Mouse (Mus musculus) kidney, adult 11 months (tissue): ENCODE data around the gene Dap.

Experiments used
- DNase-seq: peaks from one replicate; pipeline ENCODE4 v3.0.0; 2022

The Dap gene

DNA sequence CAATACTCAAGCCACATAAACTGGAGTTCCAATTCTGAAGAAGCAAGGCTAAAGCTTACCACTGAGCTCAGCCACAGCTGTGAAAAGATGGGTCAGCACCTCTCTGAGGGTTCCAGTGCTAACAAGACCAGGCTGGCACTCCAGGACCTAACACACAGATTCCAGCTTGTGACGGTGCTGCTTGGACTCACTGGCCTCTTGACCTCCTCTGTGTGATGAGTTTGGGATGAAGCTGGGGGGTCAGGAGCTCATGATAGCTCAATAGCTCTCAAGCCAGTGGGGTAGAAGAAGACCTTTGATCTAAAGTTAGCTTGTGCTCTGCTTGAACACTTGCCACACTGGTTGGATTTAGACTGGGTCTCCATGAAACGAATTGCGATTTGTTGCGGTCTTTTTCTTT is 82.6 kb downstream of the Dap start:
- DNase-seq = peak; percentile 68

DNA sequence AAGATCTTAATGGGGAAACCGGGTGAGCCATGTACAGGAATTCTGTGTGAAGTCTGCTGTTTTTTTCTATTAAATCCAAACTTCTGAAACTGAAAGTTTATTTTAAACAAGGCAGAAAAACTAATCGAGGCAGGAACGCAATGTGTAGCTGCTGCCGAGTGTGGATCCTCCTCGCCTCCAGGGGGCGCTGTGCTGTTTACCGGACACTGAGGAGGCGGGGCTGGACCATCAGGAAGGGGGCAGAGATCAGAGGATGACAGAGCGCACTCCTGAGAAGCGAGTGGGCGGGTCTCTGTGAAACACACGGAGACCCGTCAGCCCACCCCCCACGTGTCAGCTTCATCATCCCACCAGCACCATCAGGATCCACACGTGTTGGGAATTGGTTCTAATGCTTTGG is 85.4 kb downstream of the Dap start:
- no peak for DNase-seq

DNA sequence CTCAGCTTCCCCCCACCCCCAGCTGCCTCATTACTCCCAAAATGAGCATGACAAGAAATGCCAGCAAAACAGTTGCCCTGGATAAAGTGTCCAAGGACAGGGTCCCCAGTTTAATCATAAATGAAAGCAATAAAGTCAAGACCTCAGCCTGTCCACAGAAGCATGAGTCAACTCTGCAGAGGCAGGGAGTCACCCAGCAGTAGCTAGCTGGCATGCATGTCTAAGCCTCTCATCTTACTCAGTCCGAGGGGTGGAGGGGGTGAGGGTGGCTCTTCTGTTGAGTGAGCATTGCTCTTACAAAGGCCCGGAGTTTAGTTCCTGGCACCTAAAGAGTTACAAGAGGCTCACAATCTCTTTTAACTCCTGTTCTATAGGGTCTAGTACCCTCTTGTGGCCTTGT is 87.9 kb downstream of the Dap start:
- no peak for DNase-seq

DNA sequence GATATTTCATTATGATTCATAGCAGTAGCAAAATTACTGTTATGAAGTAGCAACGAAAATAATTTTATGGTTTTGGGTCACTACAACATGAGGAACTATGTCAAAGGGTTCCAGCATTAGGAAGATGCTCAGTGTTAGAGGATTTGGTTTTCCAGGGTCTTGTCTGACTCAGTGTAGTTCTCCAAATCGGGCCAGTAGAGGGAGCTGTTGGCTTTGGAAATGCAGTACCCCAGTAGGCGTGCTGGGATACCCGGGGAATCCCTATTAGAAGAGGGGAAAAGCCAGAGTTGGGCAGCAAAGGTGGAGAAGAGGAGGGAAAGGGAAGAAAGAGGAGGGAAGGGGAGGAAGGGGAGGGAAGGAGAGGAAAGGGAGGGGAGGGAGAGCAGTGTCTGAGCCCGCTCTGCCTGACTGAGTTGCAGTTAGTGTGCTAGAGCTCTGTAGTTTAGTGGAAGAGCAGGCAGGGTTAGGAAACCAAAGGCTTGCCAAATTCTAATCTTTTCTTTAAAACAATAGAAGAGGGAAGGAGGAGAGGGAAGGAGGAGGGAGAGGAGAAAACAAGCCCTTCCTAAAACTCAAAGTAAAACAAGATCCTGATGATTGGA is 91.6 kb downstream of the Dap start:
- DNase-seq = peak; percentile 73

DNA sequence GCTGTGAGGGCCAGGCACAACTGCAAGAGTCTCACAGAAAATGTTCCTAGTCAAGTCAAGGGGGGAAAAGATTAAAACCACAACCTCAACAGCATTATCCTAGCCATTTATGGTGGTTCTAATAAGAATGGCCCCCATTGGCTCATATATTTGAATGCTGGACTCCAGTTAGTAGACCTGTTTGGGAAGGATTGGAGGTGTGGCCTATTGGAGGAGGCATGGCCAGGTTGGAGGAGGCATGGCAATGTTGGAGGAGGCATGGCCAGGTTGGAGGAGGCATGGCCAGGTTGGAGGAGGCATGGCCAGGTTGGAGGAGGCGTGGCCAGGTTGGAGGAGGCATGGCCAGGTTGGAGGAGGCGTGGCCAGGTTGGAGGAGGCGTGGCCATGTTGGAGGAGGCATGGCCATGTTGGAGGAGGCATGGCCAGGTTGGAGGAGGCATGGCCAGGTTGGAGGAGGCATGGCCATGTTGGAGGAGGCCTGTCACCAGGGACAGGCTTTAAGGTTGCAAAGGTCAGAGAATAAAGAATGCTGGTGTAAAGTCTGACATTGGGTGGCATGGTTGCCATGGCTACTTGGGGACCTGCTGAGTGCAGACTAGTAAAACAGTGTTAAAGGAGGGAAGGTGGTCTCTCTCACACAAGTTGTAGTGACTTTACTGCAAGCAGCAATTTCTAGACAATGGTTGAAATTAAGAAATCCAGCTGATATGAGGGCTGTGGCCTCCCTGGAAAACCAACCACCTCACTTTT is 93.1 kb downstream of the Dap start:
- DNase-seq = no peak

DNA sequence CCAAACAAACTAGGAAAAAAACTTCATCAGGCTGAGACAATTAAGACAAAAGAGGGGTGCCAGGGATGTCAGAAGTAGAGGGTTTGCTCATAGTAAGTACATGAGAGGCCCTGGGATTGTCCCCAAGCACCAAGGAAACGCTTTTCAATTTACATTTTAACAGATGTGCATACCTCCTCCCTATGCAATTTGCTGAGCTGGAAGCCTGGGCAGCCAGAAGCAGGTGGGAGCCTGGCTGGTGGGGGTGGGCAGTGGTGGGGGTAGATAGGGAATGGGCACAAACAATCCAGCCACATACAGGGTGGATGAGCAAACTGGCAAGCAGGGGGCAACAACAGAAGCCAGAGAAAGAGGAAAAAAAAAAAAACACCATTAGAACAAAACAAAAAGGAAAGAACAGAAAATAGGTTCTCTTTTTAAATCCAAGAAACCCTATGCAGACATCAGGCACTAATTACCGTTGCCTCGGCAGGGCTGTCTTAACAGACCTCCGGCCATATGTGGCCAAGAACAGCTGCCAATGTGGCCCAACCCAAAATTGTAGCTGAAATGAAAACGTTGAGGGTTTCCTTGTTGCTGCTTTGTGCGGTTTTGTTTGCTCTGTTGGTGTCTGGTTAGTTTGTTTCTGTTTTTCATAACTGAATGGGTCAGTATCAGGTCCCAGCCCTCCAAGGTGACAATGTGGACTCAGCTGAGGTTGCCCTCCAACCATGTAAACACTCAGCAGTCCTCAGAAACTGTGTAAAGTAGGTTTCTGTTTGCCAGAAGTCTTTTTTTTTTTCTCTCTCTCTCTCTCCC is 94.2 kb downstream of the Dap start:
- DNase-seq = no peak

DNA sequence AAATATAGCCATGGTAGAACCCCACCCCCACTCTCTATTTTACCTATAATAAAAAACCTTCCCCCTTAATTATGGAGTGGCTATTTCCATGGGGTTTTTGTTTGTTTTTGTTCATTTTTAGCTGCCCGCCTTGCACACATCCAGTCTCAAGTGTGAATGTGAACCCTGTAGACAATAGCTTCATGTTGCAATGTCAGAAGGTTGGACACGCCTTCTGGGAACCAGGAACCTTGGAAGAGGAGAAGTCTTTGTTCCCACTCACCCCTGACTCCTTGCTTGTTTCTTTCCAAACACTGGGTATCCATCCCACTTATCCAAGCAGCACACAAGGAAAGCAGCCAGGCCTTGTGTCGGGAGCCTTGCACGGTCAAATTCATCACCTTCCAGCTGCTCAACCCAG is 94.9 kb downstream of the Dap start:
- DNase-seq = no peak

DNA sequence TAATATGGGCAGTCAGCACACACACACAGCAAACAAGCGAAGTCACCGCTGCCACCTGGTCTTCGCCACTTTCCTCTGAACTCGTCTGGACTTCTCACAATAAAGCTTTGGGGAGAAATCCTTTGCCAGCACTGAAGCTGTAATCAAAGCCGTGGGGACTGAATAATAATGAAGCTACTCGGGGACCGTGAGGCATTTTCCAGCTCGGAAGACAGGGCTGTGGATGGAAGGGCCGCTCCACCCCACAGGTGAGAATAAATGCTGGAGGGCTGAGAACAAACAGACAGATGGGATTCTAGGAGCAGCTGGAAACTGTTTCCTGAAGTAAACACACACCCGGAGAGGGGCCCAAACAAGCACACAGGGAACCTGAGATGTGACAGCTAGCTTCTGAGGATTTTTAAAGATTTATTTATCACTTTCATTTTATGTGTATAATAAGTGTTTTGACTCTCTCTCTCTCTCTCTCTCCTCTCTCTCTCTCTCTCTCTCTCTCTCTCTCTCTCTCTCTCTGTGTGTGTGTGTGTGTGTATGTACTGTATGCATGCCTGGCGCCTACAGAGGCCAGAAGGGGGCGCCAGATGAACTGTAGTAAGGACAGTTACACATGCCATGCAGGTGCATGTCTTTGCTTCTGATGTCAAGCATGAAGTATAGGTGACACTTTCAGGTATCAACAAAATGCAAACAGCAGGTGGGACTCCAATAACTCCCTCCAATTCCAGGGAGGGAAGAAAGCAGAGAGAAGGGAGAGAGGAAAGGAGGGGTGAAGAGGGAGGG is 96.7 kb downstream of the Dap start:
- no peak for DNase-seq

DNA sequence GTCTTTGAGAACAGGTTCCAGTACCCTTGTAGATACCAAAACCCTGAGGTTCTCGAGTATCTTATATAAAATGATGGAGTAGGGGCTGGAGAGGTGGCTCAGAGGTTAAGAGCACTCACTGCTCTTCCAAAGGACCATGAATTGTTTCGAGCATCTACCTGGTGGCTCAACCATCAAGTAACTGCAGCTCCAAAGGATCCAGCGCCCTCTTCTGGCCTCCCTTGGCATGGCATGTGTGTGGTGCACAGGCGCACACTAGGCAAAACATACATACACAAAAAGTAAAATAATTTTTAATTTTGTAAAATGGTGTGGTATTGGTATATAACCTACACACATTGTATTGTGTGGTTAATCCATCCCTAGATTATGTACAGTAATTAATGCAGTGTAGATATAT is 99.6 kb downstream of the Dap start:
- no peak for DNase-seq
